Mouse (Mus musculus): ENCODE data around the gene Soat2. TPM values are rescaled to one million over a fixed set of nuclear protein-coding genes. Genes with fewer than 3 reads are reported as not detected.

The Soat2 gene
- total and polyA plus RNA-seq, 2 experiments from 2014 or later = 0.06 TPM; not detected in 1

- DNase-seq (ENCODE audit: low spot score) (no peak), ATAC-seq (ENCODE audit: low FRiP score) (no peak)
- Histone ChIP-seq H3K9me3 (ENCODE audit: low read length) (no peaks in the 10 kb centered on the region), H3K4me1 (ENCODE audit: insufficient read depth, low read length) (no peaks in the 10 kb centered on the region; the same call in 1 of the 2 replicates), H3K4me2 (ENCODE audit: low read depth, low read length, poor library complexity, severe bottlenecking) (no peak overlapping the region), H3K27ac (ENCODE audit: low read depth, low read length) (no peak overlapping the region), H3K36me3 (ENCODE audit: insufficient read depth, low read length) (peaks cover 10% of the 10 kb centered on the region), H3K4me3 (ENCODE audit: low read depth, low read length) (no peak overlapping the region), H3K9ac (replicated peaks; ENCODE audit: low read length, poor library complexity, severe bottlenecking) (no peak overlapping the region), H3K27me3 (ENCODE audit: insufficient read depth, low read length) (no peaks in the 10 kb centered on the region)
- 82% methylated on average over 6 of the region's 6 CpGs for WGBS
- TF ChIP-seq CTCF (IDR thresholded peaks at IDR 0.05) = no peak
Observed at GRCm38 (mm10) chr15:102112181-102112580, 38.1 kb upstream of the Soat2 start.

- Histone ChIP-seq H3K4me1 (ENCODE audit: insufficient read depth, low read length) (no peaks in the 10 kb centered on the region; the same call in 1 of the 2 replicates), H3K36me3 (ENCODE audit: insufficient read depth, low read length) (peaks cover 16% of the 10 kb centered on the region), H3K27me3 (ENCODE audit: insufficient read depth, low read length) (no peaks in the 10 kb centered on the region), H3K9ac (replicated peaks; ENCODE audit: low read length, poor library complexity, severe bottlenecking) (no peak overlapping the region), H3K4me3 (ENCODE audit: low read depth, low read length) (no peak overlapping the region), H3K4me2 (ENCODE audit: low read depth, low read length, poor library complexity, severe bottlenecking) (no peak overlapping the region), H3K27ac (ENCODE audit: low read depth, low read length) (no peak overlapping the region), H3K9me3 (ENCODE audit: low read length) (no peaks in the 10 kb centered on the region)
- WGBS = 82% methylated on average over 8 of the region's 8 CpGs
- TF ChIP-seq CTCF (IDR thresholded peaks at IDR 0.05) = no peak
- DNase-seq (ENCODE audit: low spot score) (no peak), ATAC-seq (ENCODE audit: low FRiP score) (no peak)
Observed at GRCm38 (mm10) chr15:102112827-102113226, 37.5 kb upstream of the Soat2 start.

GRCm38 (mm10) chr15:102113674-102114073 lies 36.7 kb upstream of the Soat2 start:
- Histone ChIP-seq H3K4me3 (ENCODE audit: low read depth, low read length) (no peak overlapping the region), H3K9ac (replicated peaks; ENCODE audit: low read length, poor library complexity, severe bottlenecking) (no peak overlapping the region), H3K4me2 (ENCODE audit: low read depth, low read length, poor library complexity, severe bottlenecking) (no peak overlapping the region), H3K4me1 (ENCODE audit: insufficient read depth, low read length) (no peaks in the 10 kb centered on the region), H3K9me3 (ENCODE audit: low read length) (no peaks in the 10 kb centered on the region), H3K36me3 (ENCODE audit: insufficient read depth, low read length) (peaks cover 21% of the 10 kb centered on the region), H3K27me3 (ENCODE audit: insufficient read depth, low read length) (no peaks in the 10 kb centered on the region), H3K27ac (ENCODE audit: low read depth, low read length) (no peak overlapping the region)
- DNase-seq (ENCODE audit: low spot score) = no peak
- no peak for TF ChIP-seq CTCF (IDR thresholded peaks at IDR 0.05)
- ATAC-seq (ENCODE audit: low FRiP score) = no peak
- WGBS = 87% methylated on average over 4 of the region's 4 CpGs

DNA sequence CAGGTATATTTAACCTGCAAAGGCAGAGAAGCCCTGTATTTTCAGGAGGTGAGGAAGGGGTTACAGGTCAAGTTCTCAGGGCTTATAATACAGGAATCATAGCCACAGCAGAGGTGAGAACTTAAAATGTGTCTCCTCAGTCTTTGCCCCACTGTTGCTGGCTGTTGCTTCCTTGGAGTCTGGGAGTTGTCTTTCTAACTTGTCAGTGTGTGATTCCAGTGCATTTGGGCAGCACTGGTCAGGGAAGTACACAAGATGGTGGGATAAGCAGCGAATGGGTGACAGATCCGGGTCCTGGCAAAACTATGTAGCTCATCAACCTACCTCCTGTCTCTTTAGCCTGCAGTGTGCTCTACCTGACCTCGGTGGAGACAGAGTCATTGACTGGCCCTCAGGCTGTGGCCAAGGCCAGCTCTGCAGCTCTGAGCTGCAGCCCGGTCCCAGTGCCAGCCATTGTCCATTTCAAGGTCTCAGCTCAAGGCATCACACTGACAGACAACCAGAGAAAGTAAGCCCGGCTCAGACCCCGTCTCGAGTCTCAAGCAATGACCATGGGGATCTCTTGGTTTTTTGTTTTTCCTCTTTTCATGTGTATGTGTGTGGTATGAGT lies 35.6 kb upstream of the Soat2 start:
- Histone ChIP-seq H3K4me3 (ENCODE audit: low read depth, low read length) (no peak overlapping the region), H3K36me3 (ENCODE audit: insufficient read depth, low read length) (peaks cover 30% of the 10 kb centered on the region), H3K4me2 (ENCODE audit: low read depth, low read length, poor library complexity, severe bottlenecking) (no peak overlapping the region), H3K27me3 (ENCODE audit: insufficient read depth, low read length) (no peaks in the 10 kb centered on the region), H3K9ac (replicated peaks; ENCODE audit: low read length, poor library complexity, severe bottlenecking) (no peak overlapping the region), H3K9me3 (ENCODE audit: low read length) (no peaks in the 10 kb centered on the region), H3K4me1 (ENCODE audit: insufficient read depth, low read length) (no peaks in the 10 kb centered on the region), H3K27ac (ENCODE audit: low read depth, low read length) (no peak overlapping the region)
- WGBS = 85% methylated on average over 7 of the region's 7 CpGs
- no peak for TF ChIP-seq CTCF (IDR thresholded peaks at IDR 0.05)
- DNase-seq (ENCODE audit: low spot score) (no peak), ATAC-seq (ENCODE audit: low FRiP score) (no peak)

- Histone ChIP-seq H3K36me3 (ENCODE audit: insufficient read depth, low read length) (peaks cover 37% of the 10 kb centered on the region), H3K27me3 (ENCODE audit: insufficient read depth, low read length) (no peaks in the 10 kb centered on the region), H3K9ac (replicated peaks; ENCODE audit: low read length, poor library complexity, severe bottlenecking) (no peak overlapping the region), H3K9me3 (ENCODE audit: low read length) (no peaks in the 10 kb centered on the region), H3K27ac (ENCODE audit: low read depth, low read length) (no peak overlapping the region), H3K4me2 (ENCODE audit: low read depth, low read length, poor library complexity, severe bottlenecking) (no peak overlapping the region), H3K4me1 (ENCODE audit: insufficient read depth, low read length) (no peaks in the 10 kb centered on the region), H3K4me3 (ENCODE audit: low read depth, low read length) (no peak overlapping the region)
- TF ChIP-seq CTCF (IDR thresholded peaks at IDR 0.05) = no peak
- ATAC-seq (ENCODE audit: low FRiP score) (no peak), DNase-seq (ENCODE audit: low spot score) (no peak)
- WGBS = 71% methylated on average over 9 of the region's 9 CpGs
Observed at GRCm38 (mm10) chr15:102115731-102116231, 34.5 kb upstream of the Soat2 start.

DNA sequence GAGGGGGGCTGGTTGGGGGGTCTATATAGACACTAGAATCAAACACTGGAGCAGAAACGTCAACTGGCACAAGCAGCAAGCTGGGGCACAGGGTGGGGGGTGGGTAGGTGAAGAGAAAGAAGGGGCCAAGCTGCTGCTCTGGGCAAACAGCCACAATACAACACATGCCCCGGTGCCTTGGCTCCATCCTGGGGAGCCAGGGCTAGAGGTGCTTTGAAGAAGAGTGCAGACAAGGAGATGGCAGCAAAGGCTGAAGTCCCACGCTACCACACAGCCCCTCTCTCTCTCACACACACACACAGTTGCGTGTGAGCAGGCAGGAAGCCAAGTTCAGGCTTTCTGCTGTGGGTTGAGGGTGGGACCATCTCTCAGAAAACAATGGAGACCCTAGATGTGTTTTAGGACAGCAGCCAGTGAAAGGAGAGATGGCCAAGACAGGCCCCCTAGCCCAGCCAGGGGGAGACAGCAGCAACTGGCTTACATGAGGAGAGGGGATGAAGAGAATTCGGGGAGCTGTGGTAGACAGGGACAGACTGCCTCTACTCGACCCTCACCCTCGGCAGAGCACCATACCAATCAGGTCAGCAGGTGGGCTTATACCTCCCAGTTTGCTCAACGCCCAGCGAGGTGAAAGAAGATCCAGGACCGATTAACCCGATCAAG lies 33.4 kb upstream of the Soat2 start:
- Histone ChIP-seq H3K9me3 (ENCODE audit: low read length) (no peaks in the 10 kb centered on the region), H3K9ac (replicated peaks; ENCODE audit: low read length, poor library complexity, severe bottlenecking) (no peak overlapping the region), H3K36me3 (ENCODE audit: insufficient read depth, low read length) (peaks cover 47% of the 10 kb centered on the region), H3K27me3 (ENCODE audit: insufficient read depth, low read length) (no peaks in the 10 kb centered on the region), H3K4me1 (ENCODE audit: insufficient read depth, low read length) (no peaks in the 10 kb centered on the region), H3K27ac (ENCODE audit: low read depth, low read length) (peak overlapping the region; percentile 38; the same call in 1 of the 2 replicates), H3K4me3 (ENCODE audit: low read depth, low read length) (no peak overlapping the region), H3K4me2 (ENCODE audit: low read depth, low read length, poor library complexity, severe bottlenecking) (no peak overlapping the region)
- 65% methylated on average over 11 of the region's 11 CpGs for WGBS
- no peak for TF ChIP-seq CTCF (IDR thresholded peaks at IDR 0.05)
- DNase-seq (ENCODE audit: low spot score) = peak; percentile 86
- no peak for ATAC-seq (ENCODE audit: low FRiP score)

All from midbrain, postnatal 0 days (tissue).